Mouse (Mus musculus) kidney, postnatal 36 days (tissue): ENCODE measurements around the gene Fgfr2.

Experiments used
- DNase-seq, 2 experiments: peaks; one replicate each; pipeline ENCODE4 v3.0.0; 2021 to 2022; ENCODE audit warnings: mixed read lengths in 2 of 2

Gene Fgfr2

DNA sequence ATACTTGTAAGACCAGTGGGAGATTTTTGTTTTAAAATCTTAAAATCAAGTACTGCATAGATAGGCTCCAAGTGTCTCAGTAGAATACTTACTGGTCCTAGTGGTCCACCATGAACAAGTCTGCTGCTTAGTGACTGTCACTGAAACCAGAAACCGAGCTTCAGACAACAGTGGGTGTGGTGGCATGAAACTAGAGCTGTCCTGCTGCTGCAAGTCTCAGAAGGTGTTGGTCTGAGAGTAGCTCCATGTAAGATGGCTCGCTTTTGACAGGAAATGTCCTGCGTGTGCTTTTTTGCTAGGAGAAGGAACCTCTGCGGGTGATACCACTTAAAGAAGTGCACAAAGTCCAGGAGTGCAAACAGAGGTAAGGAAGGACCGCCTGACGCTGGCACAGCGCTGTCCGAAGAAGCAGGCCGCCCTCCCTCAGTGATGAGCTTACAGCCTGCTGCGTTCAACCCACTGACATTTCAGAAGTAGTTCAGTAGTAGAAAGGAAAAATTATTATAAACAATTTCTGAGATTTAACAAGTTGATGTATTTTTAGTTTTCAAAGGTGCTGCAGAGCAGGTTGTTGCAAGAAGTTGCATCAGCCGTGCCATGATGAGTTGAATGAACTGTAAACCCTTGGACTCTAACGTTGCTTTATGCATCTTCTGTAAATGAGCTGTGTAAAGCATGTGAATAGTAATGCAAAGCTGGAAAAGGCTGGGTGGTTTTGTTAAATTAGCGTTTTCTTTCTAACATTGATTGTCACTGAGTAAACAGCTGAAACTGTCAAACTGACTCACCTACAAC, 2218.4 kb downstream of the Fgfr2 start:
- no peak for DNase-seq

DNA sequence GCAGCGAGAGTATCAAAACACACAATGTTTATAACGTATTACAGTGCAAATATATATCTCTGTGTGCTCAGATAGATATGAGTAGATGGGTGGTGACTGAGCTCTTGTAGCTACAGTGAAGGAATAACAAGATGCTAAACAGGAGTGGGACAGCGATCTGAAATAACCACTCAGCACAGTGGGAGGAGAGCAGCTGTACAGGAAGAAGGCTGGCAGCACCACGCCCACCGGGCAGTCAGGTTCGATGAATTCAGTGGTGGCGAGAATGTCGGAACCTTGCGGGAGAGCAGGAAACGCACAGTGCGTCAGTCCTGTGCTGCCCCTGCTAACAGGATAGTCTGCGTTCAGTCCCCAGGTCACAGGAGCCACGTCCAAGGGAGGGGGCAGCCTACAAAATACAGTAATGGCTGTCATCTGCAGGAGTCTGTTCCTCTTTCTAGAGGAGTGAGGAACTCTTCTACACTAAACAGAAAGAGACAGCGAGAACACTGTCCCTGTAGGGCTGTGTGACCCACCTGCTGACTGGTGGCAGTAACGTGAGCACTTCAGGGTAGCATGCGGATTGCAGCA, 2219.6 kb downstream of the Fgfr2 start:
- DNase-seq, result no peak

DNA sequence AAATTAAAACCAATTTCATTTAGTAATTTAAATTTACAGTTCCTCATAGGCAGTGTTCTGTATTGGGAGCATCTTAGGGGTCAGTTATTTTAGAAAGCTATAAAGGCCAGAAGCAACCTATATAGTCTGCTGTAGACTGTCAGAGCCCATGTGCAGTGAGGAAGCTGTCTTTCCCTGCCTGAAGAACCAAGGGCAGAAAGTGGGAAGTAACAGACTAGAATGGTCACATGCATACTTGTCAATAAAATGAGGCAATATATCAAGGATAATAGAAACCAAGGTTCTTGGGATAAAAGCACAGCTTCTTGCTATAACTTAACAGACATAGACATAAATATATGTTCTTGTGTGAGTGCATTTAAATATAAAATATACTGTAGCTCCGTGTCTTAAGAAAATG, 2220.2 kb downstream of the Fgfr2 start:
- no peak for DNase-seq

DNA sequence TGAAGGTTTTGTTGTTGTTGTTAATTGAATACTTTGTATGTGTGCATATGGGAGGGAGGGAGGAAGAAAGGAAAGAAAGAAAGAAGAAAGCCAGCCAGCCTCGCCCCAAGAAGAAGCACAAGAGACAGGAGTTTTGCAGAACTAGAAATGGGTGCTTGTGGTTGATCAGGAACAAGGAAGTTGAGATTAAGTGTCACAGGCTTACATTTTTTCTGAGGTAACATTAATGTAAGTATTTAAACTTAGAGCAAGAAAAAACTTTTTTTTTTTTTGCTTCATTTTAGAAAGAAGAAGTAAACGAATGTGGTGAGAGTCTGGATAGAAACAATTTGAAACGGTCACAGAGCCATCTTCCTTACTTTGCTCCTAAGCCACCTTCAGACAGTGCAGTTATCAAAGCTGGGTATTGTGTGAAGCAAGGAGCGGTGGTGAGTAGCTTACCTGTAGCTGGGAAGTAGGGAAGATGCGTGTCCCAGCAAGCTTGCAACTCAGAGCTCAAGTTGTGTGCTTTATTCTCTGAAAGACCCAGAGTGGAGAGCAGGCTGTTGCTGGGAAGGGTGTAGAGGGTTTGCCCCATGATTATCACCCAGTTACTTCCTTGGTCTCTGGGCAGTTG, 2222.8 kb downstream of the Fgfr2 start:
- no peak for DNase-seq

DNA sequence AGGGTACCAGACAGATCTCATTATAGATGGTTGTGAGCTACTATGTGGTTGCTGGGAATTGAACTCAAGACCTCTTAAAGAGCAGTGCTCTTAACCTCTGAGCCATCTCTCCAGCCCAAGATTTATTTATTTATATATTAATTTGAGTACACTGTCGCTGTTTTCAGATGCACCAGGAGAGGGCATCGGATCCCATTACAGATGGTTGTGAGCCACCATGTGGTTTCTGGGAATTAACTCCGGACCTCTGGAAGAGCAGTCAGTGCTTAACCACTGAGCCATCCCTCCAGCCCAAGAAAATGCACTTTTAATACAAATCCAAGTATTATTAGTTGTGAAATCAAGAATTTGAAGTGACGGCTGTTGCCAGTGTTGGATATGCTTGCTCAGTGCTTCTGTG, 2224.8 kb downstream of the Fgfr2 start:
- peak in 1 of 2 experiments; percentile 43 for DNase-seq

DNA sequence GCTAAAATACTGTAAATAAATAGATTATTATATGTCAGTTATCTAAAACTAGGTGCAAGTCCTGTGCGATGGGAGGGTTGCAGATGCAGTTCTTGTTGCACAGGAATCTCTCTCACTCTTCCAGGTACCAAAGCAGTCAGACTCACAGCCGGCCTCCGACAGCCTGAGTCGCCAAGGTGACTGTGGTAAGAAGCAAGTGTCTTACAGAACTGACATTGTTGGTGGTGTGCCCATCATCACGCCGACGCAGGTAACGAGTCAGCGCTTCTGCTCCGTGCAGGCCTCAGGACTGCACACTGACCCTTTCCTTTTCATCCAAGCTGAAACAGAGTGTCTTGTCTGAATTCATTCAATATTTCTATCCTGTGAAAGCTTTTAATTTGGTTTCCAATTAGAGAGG, 2225.9 kb downstream of the Fgfr2 start:
- no peak for DNase-seq

DNA sequence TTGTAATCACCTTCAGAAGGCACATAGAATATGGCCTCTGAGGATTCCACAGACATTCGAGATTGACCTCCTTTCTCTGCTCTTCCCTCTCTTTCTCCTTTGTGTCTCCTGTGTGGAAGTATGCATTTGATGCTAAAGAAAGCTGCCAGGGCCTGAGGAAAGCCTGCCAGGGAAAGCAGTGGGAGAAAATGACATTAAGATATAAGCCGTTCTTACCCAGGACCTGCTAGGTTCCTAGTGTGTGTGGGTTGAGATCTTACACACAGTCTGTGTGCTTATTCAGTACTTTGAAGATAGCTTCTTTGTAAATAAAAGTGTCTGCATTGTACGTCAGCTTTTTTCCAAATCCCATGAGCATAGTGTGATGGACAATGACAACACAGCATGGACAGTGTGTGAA, 2227.1 kb downstream of the Fgfr2 start:
- DNase-seq, result no peak

DNA sequence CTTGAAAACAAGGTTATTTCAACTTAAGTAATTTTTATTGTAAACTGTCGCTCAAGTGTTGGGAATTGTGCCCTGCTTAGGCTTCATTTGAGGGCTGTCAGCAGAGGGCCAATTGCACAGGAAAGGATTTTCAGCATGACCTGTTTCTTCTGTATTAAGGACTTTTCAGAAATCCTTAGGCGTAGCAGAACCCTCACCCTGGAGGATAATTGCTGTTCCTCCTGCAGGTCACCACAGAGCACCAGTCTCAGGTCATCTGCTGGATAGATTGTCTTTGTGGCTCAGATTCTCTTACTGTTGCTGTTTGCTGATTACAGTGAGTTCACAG, 2227.6 kb downstream of the Fgfr2 start:
- no peak for DNase-seq

DNA sequence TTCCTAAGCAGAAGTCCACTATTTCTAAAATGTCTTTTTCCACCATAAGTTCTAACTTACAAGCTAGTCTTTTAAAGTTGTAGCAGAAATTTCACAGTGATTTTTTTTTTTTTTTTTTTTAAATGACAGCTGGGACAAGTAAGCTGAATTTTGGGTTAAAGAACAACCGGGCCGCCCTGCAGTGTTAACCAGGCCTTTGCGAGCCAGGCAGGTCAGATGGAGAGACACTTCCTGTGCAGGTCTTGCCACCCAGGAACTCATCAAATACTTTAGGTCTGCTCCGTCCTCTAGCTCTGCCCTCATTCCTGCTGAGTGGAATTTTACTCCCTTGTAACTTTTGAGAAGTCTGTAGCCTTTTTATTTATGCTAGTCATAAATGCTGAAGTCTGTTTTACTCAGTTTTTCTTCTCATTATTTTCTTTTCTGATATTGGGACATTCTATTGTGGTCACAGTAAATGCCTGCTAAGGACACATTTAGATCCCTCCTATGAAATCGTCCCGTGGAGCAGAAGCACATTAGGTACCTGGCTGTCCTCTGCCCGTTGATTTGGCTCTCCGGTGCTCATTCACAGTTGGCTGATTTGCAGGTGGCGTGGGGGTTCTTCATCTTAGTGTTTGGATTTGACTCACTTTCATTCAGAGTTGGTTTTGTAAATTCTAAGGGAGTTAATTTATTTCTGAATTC, 2228.1 kb downstream of the Fgfr2 start:
- peak; percentile 71 to 79 for DNase-seq

DNA sequence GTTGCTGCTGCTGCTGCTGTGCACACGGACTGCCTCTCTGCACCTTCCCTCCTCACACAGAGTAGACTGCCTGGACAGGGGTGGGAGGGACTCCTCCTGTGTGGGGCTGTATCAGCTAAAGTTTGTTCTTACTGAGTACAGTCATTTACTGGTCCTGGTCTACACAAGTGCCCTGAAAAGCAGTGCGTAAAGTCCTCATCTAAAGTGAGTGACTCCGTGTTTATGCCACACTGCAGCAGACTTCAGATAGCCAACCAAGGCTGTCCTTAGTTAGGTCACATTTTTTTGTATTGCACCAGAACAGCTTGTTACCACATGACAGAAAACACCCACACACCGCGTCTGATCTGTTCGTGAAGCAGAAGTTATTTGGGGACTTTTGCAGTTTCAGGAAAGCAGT, 2230.2 kb downstream of the Fgfr2 start:
- DNase-seq, result peak in 1 of 2 experiments; percentile 26

DNA sequence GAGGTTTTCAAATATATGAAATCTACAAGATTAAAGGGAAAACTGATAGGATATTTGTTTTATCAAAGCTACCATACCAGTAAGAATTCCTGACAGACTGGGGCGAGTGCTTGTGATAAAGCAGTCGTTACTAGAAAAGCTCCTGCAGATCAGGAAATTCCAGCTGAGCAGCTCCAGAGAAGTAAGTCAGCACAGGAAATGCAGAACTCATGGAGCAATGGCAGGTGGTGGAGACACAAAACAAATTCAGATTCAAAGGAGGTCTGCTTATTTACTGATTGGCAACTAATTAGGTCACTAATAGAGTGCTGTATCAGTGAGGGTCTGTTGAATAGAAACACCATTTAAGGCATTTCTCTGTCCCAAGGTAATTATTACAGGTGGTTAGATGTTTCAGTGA, 2232.3 kb downstream of the Fgfr2 start:
- DNase-seq, result no peak

DNA sequence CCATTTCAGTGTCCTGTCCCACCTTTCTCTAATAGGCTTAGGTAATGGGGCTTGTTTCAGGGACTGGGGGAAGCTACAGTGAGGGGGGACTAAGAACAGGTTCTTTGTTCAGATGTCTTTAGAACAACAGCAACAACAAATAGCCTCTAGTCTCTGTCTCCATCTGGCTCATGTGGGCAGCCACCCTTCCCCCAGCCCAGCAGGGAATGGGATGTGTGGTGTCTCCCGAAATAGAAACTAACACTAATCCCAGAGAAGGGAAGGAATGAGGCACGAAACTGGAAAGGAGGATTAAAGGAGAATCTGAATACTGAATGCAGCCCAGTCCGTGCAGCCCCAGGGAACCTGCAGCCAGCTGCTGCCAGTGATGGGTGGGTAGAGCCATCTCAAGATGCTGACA, 2235.2 kb downstream of the Fgfr2 start:
- DNase-seq, result peak in 1 of 2 experiments; percentile 12

DNA sequence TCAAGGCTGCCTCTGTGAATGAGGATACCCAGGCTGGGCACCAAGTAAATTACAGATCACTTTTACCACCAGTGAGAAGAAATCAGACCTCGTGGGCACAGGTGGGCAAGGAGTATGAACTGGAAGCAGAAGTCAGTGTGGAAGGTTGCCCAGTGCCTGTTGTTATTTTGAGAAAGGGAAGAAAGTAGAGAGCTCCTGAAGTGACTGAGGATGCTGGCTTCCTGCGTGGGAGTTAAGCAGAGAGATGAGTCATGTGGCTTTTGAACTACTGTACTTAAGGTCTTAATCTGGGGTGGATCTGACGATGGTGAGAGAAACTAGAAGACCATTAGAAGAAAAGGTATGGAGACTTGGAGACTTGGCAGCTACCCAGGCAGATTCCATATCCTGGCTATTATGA, 2236.9 kb downstream of the Fgfr2 start:
- no peak for DNase-seq

DNA sequence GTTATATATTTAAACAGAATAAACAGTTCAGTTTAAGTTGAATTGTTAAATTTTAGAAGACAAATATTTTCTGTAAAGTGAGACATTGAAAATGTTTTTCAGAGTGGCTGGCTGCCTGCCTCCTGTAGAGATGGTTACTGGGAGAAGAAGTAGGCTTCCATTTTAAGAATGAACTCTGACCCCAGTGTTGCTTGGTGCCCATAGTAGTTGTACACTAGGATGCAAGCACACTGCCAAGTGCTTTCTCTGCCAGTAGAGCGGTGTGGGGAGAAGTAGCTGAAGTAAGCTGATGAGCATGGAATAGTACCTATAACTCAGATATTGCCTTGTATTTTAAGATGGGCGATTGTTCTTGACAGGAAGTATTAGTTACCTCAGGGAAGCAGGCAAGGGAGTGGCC, 2239.0 kb downstream of the Fgfr2 start:
- DNase-seq, result peak; percentile 26 to 31

DNA sequence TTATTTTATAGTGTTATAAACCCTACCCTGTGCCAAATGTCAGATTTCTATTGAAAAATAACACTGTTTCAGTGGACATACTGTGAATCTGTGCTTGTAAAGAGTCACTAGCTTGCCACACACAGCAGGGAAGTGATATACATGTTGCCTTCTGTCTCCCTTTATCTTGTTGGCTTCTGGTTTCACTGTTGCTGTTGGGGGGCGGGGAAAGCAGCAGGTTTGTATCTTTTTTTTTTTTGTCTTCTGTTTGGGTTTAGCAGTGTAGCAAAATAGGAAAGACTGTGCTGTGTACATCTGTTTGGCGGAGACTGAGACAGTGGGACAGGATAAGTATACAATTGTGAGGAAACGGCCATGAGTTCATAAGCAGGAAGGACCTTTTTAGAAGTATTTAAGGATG, 2255.9 kb downstream of the Fgfr2 start:
- DNase-seq, result peak in 1 of 2 experiments; percentile 29

DNA sequence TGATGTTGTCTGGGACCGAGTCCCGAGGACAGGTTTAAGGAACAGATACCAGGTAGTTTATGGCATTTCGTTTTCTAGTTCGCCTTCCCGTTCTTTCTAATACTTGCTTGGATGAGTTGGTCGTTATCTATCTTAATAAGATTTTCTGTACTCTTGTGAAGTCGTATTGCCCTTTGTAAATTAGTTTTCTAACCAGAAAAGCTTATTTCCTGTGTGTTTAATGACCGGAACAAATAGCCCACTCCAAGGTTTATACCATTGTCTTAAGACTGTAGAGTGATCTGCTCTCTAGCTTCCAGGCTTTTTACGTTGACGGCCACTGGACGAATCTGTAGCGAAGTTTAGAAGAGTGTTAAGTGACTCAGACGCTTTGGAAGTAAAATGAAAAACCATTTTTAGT, 2256.5 kb downstream of the Fgfr2 start:
- no peak for DNase-seq

DNA sequence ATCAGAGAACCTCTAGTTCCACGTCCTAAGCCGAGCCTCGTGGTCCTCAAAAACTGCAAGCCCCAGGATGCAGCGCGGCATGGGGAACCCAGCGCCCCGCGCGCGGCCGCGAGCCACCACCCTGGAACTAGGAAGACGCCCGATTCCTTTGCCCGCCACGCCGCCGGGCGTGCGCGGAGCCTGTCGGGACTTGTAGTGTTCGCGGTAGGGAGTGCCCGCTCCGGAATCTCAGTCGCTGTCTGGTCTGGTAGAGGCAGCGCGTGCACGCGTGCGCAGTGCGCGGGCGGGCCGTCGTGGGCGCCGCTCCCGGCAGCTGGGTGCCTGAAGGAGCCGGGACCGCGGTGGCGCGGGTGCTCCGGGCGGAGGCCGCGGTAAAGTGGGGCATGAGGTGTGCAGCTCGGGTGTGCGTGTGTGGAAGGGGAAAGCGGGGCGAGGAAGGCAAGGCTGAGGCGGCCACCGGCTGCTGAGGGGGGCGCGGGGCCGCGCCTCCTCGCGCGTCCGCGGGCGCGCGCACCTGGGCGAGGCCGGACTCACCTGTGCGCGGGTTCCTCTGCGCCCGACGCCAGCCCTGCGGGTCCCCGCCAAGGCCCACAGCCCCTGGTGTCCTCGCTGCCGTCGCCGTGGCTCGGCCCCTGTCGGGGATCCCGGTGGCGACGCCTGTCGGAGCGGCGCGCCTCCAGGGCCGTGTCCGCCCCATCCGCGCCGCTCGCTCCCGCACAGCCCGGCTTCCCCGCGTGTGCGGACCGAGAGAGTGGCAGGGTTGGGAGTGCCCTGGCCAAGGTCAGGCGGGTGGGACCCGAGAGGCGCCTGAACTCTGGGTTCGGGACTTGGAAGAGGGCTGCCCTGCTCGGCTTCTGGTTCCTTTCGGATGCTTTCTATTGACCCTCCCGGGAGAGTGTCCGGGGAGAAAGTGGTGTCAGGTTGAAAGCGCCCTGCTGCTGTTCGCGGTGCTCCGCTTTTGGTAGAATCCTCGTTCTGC, 2257.2 kb downstream of the Fgfr2 start, which contains the start of gene Plekha1:
TSS of gene Plekha1 (plus strand) at position 144 of the 979 bp plus-strand sequence.
- peak; percentile 97 to 98 for DNase-seq

DNA sequence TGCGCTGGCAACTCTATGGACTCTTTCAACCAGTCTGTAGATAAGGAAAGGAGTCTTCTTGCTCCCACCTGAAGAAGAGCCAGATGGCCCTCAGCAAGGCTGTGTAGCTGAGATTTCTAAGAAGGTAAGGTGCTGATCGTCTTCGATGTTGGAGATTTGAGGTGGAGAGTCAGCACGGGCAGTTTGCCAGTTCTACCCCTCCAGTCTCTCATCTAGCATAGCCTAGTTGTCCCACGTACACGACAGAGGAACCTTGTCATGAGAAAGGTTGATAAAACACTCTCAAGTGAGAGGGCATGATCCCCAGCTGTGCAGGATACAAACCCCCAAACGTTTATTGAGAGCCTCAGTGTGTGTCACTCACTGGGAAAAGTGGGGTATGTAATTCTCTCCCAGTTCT, 2258.4 kb downstream of the Fgfr2 start:
- DNase-seq, result no peak

DNA sequence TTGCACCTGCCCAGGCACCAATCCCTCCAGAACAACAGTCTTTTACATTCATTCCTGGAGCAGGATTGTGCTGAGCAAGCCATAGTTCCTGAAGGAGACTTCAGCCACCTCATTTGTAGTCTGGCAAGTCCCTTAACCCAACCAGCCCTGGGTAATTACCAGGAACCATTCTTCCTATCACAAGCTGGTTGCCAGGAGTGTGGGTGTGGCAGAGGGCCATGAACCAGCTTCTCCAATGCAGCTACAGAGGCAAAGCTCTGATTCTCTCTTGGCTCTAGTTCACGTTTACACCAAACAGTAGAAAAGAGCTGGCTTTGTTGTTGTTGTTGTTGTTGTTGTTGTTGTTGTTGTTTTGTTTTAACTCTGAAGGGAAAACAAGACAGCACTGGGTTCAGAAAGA, 2260.6 kb downstream of the Fgfr2 start:
- DNase-seq, result peak; percentile 43 to 50

DNA sequence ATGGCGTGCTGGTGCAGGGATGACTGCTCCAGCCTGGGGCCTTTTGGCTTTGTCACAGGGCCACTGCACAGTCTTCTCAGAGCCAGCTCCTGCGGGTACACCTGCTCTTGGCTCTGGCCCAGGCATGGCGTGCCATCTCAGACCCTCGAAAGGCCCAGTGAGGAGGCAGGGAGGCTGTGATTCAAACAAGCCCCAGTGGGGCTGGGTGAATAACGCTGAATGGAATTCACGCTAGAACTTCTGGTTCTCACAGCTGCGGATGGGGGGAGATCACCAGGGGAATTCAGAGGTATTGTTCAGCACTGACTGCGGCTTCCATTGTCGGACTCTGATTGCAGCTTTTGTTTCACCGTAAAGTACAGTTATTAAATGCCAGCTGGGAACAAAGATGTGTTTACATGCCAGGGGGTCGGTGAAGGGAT, 2262.4 kb downstream of the Fgfr2 start:
- peak; percentile 25 to 36 for DNase-seq

DNA sequence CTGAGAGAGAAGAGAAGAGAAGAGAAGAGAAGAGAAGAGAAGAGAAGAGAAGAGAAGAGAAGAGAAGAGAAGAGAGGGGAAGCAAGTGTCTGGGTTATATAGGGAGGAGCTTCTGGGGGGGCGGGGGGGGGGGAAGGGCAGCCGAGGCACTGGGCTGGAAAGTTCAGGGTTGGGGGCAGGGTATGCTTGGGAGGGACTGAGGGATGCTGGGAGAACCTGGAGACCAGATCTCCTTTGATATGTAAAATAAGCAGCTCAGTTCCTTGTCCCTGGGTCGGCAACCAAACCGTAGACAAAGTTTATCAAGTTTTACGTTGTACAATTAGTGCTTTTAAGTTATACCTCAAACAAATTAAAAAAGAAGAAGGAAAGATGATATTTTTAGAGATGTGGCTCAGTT, 2263.2 kb downstream of the Fgfr2 start:
- no peak for DNase-seq

DNA sequence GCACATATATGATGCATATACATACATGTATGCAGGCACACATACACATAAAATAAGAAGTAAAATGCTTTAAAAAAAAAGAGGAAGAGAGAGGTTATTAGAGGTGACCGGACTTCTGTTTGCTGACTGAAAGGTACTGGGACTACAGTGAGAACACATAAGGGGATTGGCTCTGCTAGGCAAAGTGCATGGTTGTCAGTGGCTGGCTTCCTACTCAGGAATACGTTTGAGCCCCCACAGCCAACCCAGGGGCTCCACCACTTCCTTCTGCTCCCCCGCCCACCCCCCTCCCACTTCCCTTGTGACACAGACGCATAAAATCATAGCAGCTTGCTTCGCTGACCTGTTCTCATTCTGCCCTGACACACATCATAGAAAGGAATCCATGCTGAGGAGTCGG, 2265.2 kb downstream of the Fgfr2 start:
- DNase-seq, result no peak
